Mouse (Mus musculus): ENCODE measurements around the gene Dysf. TPM values are rescaled to one million over a fixed set of nuclear protein-coding genes. Genes with fewer than 3 reads are reported as not detected.
A peak's percentile ranks its signal among the peaks of the same experiment; 100 is the strongest.

The Dysf gene
- polyA plus RNA-seq, 1 experiment from 2014 or later, result 2.4 TPM

DNA sequence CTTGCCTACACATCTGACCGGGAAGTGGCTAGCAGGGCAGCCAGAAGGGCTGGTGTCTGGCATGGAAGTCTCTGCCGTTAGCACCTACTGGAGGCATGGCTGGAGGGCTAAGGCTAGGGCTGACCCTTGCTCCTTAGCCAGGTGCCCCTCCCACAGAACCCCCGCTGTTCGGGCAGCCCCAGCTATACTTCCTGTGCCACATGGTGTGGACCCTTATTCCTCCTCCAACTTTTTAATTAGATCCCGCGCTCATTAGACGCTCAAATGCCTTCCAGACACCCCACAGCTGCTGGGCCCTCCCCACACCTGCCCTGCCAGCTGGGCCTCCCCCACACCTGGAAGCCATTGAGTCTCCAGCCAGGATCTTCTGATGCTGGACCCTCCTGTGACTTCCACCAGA is 221.3 kb downstream of the Dysf start:
- ATAC-seq (ENCODE audit: low FRiP score), result no peak
- Histone ChIP-seq H3K4me1 (replicated peaks) (peaks cover 31% of the 10 kb centered on the region), H3K4me3 (no peak overlapping the region), H3K9me3 (no peaks in the 10 kb centered on the region), H3K4me2 (no peak overlapping the region), H3K36me3 (no peaks in the 10 kb centered on the region), H3K27ac (no peak overlapping the region), H3K9ac (no peak overlapping the region), H3K27me3 (peaks cover 8% of the 10 kb centered on the region; the same call in 1 of the 2 replicates)
- WGBS, result 65% methylated on average over 7 of the region's 7 CpGs

DNA sequence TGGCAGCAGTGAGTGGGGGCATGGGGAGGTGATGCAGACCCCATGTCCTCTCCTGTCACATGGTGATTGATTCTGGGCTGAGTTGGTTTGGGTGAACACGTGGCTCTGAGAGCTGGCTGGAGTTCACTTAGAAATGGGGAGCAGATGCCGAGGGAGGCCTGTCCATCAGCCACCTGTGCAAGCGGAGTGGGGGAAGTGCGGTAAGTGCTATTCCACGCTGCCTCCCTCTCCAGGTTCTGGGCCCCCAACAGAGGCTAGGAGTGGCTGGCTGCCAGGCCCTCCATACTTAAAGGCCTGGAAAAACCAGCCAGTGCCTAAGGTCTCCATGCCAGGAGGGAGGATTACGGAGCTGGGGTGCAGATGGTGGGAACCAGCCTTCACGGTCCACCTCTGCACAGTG is 222.7 kb downstream of the Dysf start:
- H3K4me2 ChIP-seq, result no peak overlapping the region
- WGBS, result 50% methylated on average over 7 of the region's 7 CpGs
- 0 out of 2 replicates have a peak, but pooled peaks have one; percentile 36 for ATAC-seq (ENCODE audit: low FRiP score)
- no peak overlapping the region for H3K9ac ChIP-seq
- H3K27me3 ChIP-seq, result peaks cover 8% of the 10 kb centered on the region; the same call in 1 of the 2 replicates
- no peak overlapping the region for H3K27ac ChIP-seq
- H3K9me3 ChIP-seq, result no peaks in the 10 kb centered on the region
- no peaks in the 10 kb centered on the region for H3K36me3 ChIP-seq
- H3K4me3 ChIP-seq, result no peak overlapping the region
- peaks cover 31% of the 10 kb centered on the region for H3K4me1 ChIP-seq (replicated peaks)

GRCm38 (mm10) chr6:84232063-84232760 is 223.8 kb downstream of the Dysf start:
- no peaks in the 10 kb centered on the region for H3K36me3 ChIP-seq
- H3K27ac ChIP-seq, result no peak overlapping the region
- no peak overlapping the region for H3K4me2 ChIP-seq
- H3K4me1 ChIP-seq (replicated peaks), result peaks cover 31% of the 10 kb centered on the region
- H3K9me3 ChIP-seq, result peaks cover under 1% of the 10 kb centered on the region; the same call in 1 of the 2 replicates
- peaks cover 5% of the 10 kb centered on the region; the same call in 1 of the 2 replicates for H3K27me3 ChIP-seq
- H3K4me3 ChIP-seq, result no peak overlapping the region
- no peak for ATAC-seq (ENCODE audit: low FRiP score)
- WGBS, result 67% methylated on average over 8 of the region's 8 CpGs
- no peak overlapping the region for H3K9ac ChIP-seq

GRCm38 (mm10) chr6:84233783-84234182 is 225.4 kb downstream of the Dysf start:
- Histone ChIP-seq H3K4me3 (no peak overlapping the region), H3K27ac (no peak overlapping the region), H3K9ac (no peak overlapping the region), H3K9me3 (peaks cover 4% of the 10 kb centered on the region; the same call in 1 of the 2 replicates), H3K27me3 (no peaks in the 10 kb centered on the region; the same call in 1 of the 2 replicates), H3K4me2 (no peak overlapping the region), H3K36me3 (no peaks in the 10 kb centered on the region), H3K4me1 (replicated peaks) (peaks cover 26% of the 10 kb centered on the region)
- no peak for ATAC-seq (ENCODE audit: low FRiP score)
- WGBS, result 70% methylated on average over 6 of the region's 6 CpGs

DNA sequence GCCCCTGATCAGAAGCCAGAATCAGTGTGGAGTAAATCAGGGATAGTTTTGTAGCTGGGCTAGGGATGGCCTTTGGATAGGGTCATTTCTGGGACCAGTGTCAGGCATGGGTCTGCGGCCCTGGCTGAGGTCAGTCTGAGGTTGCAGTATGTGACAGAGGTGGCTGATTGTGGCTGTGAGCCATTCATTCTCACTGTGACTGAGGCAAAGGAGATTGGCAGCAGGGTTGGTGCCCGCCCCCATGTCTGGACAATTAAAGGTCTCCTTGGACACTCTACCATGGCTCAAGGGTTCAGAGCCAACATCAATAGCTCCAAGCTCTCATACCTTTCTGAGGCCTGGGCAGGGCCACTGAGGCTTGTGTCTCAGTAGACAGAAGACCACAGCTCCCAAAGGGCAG is 227.0 kb downstream of the Dysf start:
- Histone ChIP-seq H3K4me1 (replicated peaks) (peaks cover 14% of the 10 kb centered on the region), H3K4me2 (no peak overlapping the region), H3K9ac (no peak overlapping the region), H3K36me3 (no peaks in the 10 kb centered on the region), H3K9me3 (peaks cover 4% of the 10 kb centered on the region; the same call in 1 of the 2 replicates), H3K4me3 (no peak overlapping the region), H3K27me3 (no peaks in the 10 kb centered on the region; the same call in 1 of the 2 replicates), H3K27ac (no peak overlapping the region)
- WGBS, result 90% methylated on average over 2 of the region's 2 CpGs
- ATAC-seq (ENCODE audit: low FRiP score), result no peak

DNA sequence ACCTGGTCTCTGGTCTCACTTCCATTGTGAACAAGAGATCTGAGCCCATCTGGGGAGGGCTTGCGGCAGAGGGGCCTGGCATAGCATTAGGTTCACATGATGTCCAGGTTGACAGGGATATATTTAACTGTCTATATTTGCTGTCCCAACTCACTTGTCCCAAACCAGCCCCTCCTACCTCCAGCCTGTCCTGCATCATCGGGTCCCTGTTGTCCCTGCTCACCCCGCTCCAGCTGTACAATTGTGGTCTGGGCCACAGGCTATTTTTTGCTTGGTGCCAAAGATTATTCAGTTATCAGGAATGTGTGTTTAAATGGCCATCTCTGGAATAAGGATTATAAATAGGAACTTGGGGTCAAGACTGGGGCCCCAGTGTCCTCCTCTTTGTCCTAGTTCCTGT is 235.0 kb downstream of the Dysf start:
- no peak overlapping the region for H3K4me3 ChIP-seq
- no peaks in the 10 kb centered on the region for H3K27me3 ChIP-seq
- H3K36me3 ChIP-seq, result no peaks in the 10 kb centered on the region
- H3K9me3 ChIP-seq, result no peaks in the 10 kb centered on the region
- 98% methylated on average over 3 of the region's 3 CpGs for WGBS
- ATAC-seq (ENCODE audit: low FRiP score), result no peak
- no peak overlapping the region for H3K9ac ChIP-seq
- no peak overlapping the region for H3K27ac ChIP-seq
- no peak overlapping the region for H3K4me2 ChIP-seq
- H3K4me1 ChIP-seq (replicated peaks), result no peaks in the 10 kb centered on the region

GRCm38 (mm10) chr6:84246101-84246760 is 237.8 kb downstream of the Dysf start:
- 78% methylated on average over 4 of the region's 4 CpGs for WGBS
- Histone ChIP-seq H3K27me3 (no peaks in the 10 kb centered on the region), H3K9ac (no peak overlapping the region), H3K36me3 (no peaks in the 10 kb centered on the region), H3K27ac (no peak overlapping the region), H3K4me3 (no peak overlapping the region), H3K9me3 (no peaks in the 10 kb centered on the region), H3K4me2 (no peak overlapping the region), H3K4me1 (replicated peaks) (no peaks in the 10 kb centered on the region)
- no peak for ATAC-seq (ENCODE audit: low FRiP score)

- 52% methylated on average over 5 of the region's 5 CpGs for WGBS
- no peaks in the 10 kb centered on the region for H3K9me3 ChIP-seq
- H3K4me3 ChIP-seq, result no peak overlapping the region
- no peaks in the 10 kb centered on the region for H3K27me3 ChIP-seq
- no peak overlapping the region for H3K9ac ChIP-seq
- no peaks in the 10 kb centered on the region for H3K4me1 ChIP-seq (replicated peaks)
- H3K27ac ChIP-seq, result no peak overlapping the region
- ATAC-seq (ENCODE audit: low FRiP score), result no peak
- no peaks in the 10 kb centered on the region for H3K36me3 ChIP-seq
- H3K4me2 ChIP-seq, result no peak overlapping the region
Observed at GRCm38 (mm10) chr6:84246979-84247378, 238.6 kb downstream of the Dysf start.

Other genes starting within 250 kb of the Dysf start
- gene Ankrd53, start 245.9 kb upstream of the Dysf start, polyA plus RNA-seq (2015; fragmentation: Nextera tagmentation; extraction: Ambion mirVana), result 0.19 and 0.21 TPM in 2 replicates
- gene Tex261, start 232.8 kb upstream of the Dysf start, polyA plus RNA-seq (2015; fragmentation: Nextera tagmentation; extraction: Ambion mirVana), result 63.5 and 65.5 TPM in 2 replicates
- 98.1 and 98.5 TPM in 2 replicates for gene Nagk, start 213.6 kb upstream of the Dysf start, polyA plus RNA-seq (2015; fragmentation: Nextera tagmentation; extraction: Ambion mirVana)
- gene Paip2b, start 176.8 kb upstream of the Dysf start, polyA plus RNA-seq (2015; fragmentation: Nextera tagmentation; extraction: Ambion mirVana), result 25.3 and 27.8 TPM in 2 replicates
- gene Zfp638, start 141.5 kb upstream of the Dysf start, polyA plus RNA-seq (2015; fragmentation: Nextera tagmentation; extraction: Ambion mirVana), result 87.8 and 88.9 TPM in 2 replicates

Data from hindbrain, embryonic 13.5 days (tissue).